Mouse (Mus musculus): ENCODE results near the gene Tead2.

- TF ChIP-seq CTCF (conservative IDR thresholded peaks at IDR 0.05; ENCODE audit: low read length) (no peak), POU5F1 (IDR thresholded peaks at IDR 0.05; ENCODE audit: borderline replicate concordance, low read length) (no peak)
Measured at GRCm38 (mm10) chr7:45178550-45178949, 37.0 kb upstream of the Tead2 start.

Data from E14TG2a.4 (cell line).